Mouse (Mus musculus): ENCODE results near the gene Ntf3. TPM values are rescaled to one million over a fixed set of nuclear protein-coding genes. Genes with fewer than 3 reads are reported as not detected.
A peak's percentile ranks its signal among the peaks of the same experiment; 100 is the strongest.

Gene Ntf3
- polyA plus RNA-seq, 1 experiment from 2014 or later: 9.9 TPM

DNA sequence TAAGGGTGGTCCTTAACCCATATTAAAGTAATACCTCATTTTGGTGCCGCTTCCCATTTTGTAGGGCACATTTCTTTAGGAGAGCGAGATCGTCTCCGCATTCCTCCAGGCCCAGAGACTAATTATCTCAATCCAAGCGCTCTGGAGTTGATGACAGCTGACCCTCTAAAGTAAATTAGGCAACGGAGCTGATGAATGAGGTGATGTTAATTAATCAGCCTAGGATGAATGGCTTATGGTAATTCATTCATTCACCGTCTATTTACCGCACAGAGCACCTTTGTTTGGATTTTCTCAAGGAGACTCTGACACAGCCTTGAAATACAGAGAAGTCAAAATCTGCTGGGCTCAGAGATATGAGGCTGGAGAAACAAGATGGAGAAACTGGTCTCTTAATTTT, 20.7 kb upstream of the Ntf3 start:
- 67% methylated on average over 8 of the region's 8 CpGs for WGBS
- H3K9me3 ChIP-seq (ENCODE audit: control insufficient read depth, low read length): no peaks in the 10 kb centered on the region
- no peak overlapping the region for H3K9ac ChIP-seq (ENCODE audit: low read length)
- H3K36me3 ChIP-seq (ENCODE audit: control insufficient read depth, insufficient read depth, low read length): no peaks in the 10 kb centered on the region
- H3K4me3 ChIP-seq (ENCODE audit: low read depth, low read length): no peak overlapping the region
- H3K4me1 ChIP-seq (replicated peaks; ENCODE audit: control insufficient read depth, insufficient read depth, low read length): no peaks in the 10 kb centered on the region
- H3K27me3 ChIP-seq (replicated peaks; ENCODE audit: control insufficient read depth, insufficient read depth, low read length): no peaks in the 10 kb centered on the region
- ATAC-seq (replicated peaks; ENCODE audit: low FRiP score, low TSS enrichment, low read depth) (no peak), DNase-seq (ENCODE audit: low spot score) (no peak)
- no peak overlapping the region for H3K27ac ChIP-seq (ENCODE audit: low read depth)
- H3K4me2 ChIP-seq (ENCODE audit: low read length): no peak overlapping the region

DNA sequence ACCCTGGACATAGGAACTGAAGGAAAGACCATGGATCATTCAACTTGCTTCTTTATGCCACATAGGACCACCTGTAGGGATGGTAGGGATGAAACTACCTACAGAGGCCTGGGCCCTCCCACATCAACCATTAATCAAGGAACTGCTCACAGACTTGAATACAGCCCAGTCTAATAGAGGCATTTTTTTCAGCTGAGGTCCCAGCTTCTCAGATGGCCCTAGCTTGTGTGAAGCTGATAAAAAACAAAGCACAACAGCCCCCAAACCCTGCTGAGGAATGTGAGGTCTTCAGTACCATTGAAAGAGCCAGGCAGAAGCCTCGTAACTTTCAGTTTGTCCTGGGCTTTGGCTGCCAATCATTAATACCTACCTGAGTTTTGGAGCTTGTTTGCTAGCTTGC, 19.4 kb upstream of the Ntf3 start:
- Histone ChIP-seq H3K4me3 (ENCODE audit: low read depth, low read length) (no peak overlapping the region), H3K4me2 (ENCODE audit: low read length) (no peak overlapping the region), H3K9me3 (ENCODE audit: control insufficient read depth, low read length) (no peaks in the 10 kb centered on the region), H3K9ac (ENCODE audit: low read length) (no peak overlapping the region), H3K4me1 (replicated peaks; ENCODE audit: control insufficient read depth, insufficient read depth, low read length) (no peaks in the 10 kb centered on the region), H3K36me3 (ENCODE audit: control insufficient read depth, insufficient read depth, low read length) (no peaks in the 10 kb centered on the region), H3K27ac (ENCODE audit: low read depth) (no peak overlapping the region), H3K27me3 (replicated peaks; ENCODE audit: control insufficient read depth, insufficient read depth, low read length) (no peaks in the 10 kb centered on the region)
- WGBS: 78% methylated on average over 1 of the region's 1 CpGs
- DNase-seq (ENCODE audit: low spot score) (no peak), ATAC-seq (replicated peaks; ENCODE audit: low FRiP score, low TSS enrichment, low read depth) (no peak)

DNA sequence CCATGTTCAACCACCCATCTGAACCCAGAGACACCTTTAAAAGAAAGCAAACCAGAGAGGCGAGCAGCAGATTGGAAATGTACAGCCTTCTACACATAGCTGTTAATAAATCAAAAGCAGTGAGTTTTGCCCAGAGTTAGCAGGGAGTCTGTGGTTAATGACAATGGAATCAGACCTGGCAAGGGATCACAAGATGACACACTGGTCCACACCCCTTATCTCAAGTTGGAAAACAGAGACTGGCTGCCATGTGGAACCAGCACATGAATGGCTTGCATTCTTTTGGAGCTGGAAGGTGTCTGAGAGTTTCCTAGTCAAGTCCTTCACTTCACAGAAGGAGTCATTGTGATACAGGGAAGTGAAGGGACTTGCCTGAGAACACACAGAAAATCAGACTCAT, 5.4 kb upstream of the Ntf3 start:
- Histone ChIP-seq H3K4me3 (ENCODE audit: low read depth, low read length) (no peak overlapping the region), H3K4me1 (replicated peaks; ENCODE audit: control insufficient read depth, insufficient read depth, low read length) (peaks cover 5% of the 10 kb centered on the region), H3K9me3 (ENCODE audit: control insufficient read depth, low read length) (no peaks in the 10 kb centered on the region), H3K4me2 (ENCODE audit: low read length) (no peak overlapping the region), H3K9ac (ENCODE audit: low read length) (no peak overlapping the region), H3K27me3 (replicated peaks; ENCODE audit: control insufficient read depth, insufficient read depth, low read length) (no peaks in the 10 kb centered on the region), H3K27ac (ENCODE audit: low read depth) (no peak overlapping the region), H3K36me3 (ENCODE audit: control insufficient read depth, insufficient read depth, low read length) (no peaks in the 10 kb centered on the region)
- ATAC-seq (replicated peaks; ENCODE audit: low FRiP score, low TSS enrichment, low read depth) (no peak), DNase-seq (ENCODE audit: low spot score) (no peak)
- 82% methylated on average over 1 of the region's 1 CpGs for WGBS

DNA sequence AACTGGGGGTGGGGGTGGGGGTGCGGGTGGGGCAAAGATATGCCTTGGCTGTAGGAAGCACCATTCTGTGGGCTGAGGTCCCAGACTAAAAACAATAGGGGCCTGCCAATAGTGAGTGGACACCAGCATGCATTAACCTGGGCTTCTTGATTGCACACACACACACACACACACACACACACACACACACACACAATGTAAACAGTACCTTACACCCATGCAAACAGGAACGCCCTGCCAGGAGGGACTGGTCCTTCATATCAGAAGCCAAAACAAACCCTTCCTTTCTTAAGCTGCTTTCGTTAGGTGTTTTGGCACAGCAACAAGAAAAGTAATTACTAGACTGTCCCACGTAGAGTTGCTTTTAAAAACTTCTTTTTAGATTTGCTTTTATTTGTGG, 4.1 kb upstream of the Ntf3 start:
- Histone ChIP-seq H3K9me3 (ENCODE audit: control insufficient read depth, low read length) (no peaks in the 10 kb centered on the region), H3K4me1 (replicated peaks; ENCODE audit: control insufficient read depth, insufficient read depth, low read length) (peaks cover 9% of the 10 kb centered on the region), H3K4me3 (ENCODE audit: low read depth, low read length) (no peak overlapping the region), H3K27me3 (replicated peaks; ENCODE audit: control insufficient read depth, insufficient read depth, low read length) (no peaks in the 10 kb centered on the region), H3K4me2 (ENCODE audit: low read length) (no peak overlapping the region), H3K9ac (ENCODE audit: low read length) (no peak overlapping the region), H3K27ac (ENCODE audit: low read depth) (no peak overlapping the region), H3K36me3 (ENCODE audit: control insufficient read depth, insufficient read depth, low read length) (no peaks in the 10 kb centered on the region)
- ATAC-seq (replicated peaks; ENCODE audit: low FRiP score, low TSS enrichment, low read depth) (no peak), DNase-seq (ENCODE audit: low spot score) (no peak)
- 75% methylated on average over 4 of the region's 4 CpGs for WGBS

- H3K27ac ChIP-seq (ENCODE audit: low read depth): no peak overlapping the region
- H3K9me3 ChIP-seq (ENCODE audit: control insufficient read depth, low read length): no peaks in the 10 kb centered on the region
- no peak overlapping the region for H3K4me3 ChIP-seq (ENCODE audit: low read depth, low read length)
- 0 out of 2 replicates have a peak, but pooled peaks cover 8% of the 10 kb centered on the region for H3K27me3 ChIP-seq (replicated peaks; ENCODE audit: control insufficient read depth, insufficient read depth, low read length)
- H3K4me1 ChIP-seq (replicated peaks; ENCODE audit: control insufficient read depth, insufficient read depth, low read length): peaks cover 21% of the 10 kb centered on the region
- no peak for ATAC-seq (replicated peaks; ENCODE audit: low FRiP score, low TSS enrichment, low read depth)
- 0 out of 2 replicates have a peak overlapping the region, but pooled peaks have one; percentile 2 for H3K4me2 ChIP-seq (ENCODE audit: low read length)
- peak; percentile 64 for DNase-seq (ENCODE audit: low spot score)
- WGBS: 12% methylated on average over 3 of the region's 3 CpGs
- H3K9ac ChIP-seq (ENCODE audit: low read length): no peak overlapping the region
- no peaks in the 10 kb centered on the region for H3K36me3 ChIP-seq (ENCODE audit: control insufficient read depth, insufficient read depth, low read length)
Measured at GRCm38 (mm10) chr6:126167731-126168130, 1.0 kb upstream of the Ntf3 start.

- DNase-seq (ENCODE audit: low spot score): no peak
- 8% methylated on average over 6 of the region's 6 CpGs for WGBS
- ATAC-seq (replicated peaks; ENCODE audit: low FRiP score, low TSS enrichment, low read depth): peak; percentile 48; the same call in 1 of the 2 replicates
- Histone ChIP-seq H3K36me3 (ENCODE audit: control insufficient read depth, insufficient read depth, low read length) (no peaks in the 10 kb centered on the region), H3K4me1 (replicated peaks; ENCODE audit: control insufficient read depth, insufficient read depth, low read length) (peaks cover 24% of the 10 kb centered on the region), H3K4me3 (ENCODE audit: low read depth, low read length) (peak overlapping the region; percentile 52), H3K27ac (ENCODE audit: low read depth) (peak overlapping the region; percentile 35; the same call in 1 of the 2 replicates), H3K9ac (ENCODE audit: low read length) (no peak overlapping the region; the same call in 1 of the 2 replicates), H3K9me3 (ENCODE audit: control insufficient read depth, low read length) (no peaks in the 10 kb centered on the region), H3K4me2 (ENCODE audit: low read length) (peak overlapping the region; percentile 82), H3K27me3 (replicated peaks; ENCODE audit: control insufficient read depth, insufficient read depth, low read length) (peaks cover 8% of the 10 kb centered on the region; the same call in 1 of the 2 replicates)
Measured at GRCm38 (mm10) chr6:126167208-126167590, 489 bp upstream of the Ntf3 start.

DNA sequence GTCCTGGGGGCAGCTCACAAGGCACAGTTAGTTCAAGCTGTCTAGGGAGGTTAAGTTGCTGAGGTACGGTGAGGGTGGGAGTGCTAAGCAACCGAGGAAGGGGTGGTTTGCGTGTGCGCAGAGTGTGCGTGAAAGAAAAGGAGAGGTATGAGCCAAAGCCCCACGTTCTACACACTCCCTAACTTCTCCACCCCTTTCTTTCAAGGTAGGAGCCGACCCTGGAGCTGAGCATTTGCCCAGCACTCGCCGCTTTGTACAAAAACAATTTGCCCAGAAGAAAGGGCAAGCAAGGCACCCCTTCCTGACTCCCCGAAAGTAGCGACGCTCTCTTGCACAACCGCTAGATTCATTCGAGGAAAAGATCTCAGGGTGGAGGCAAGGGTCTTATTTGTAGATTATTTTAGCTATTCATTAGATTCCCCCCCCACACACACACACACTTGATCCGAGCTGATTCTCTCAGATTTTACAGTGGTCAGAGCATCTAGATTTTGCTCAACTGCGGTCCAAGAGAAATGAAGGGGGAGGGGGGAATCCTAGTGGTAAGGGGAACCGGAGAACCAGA, 1.0 kb downstream of the Ntf3 start:
- 11% methylated on average over 17 of the region's 17 CpGs for WGBS
- H3K4me3 ChIP-seq (ENCODE audit: low read depth, low read length): peak overlapping the region; percentile 52
- H3K36me3 ChIP-seq (ENCODE audit: control insufficient read depth, insufficient read depth, low read length): no peaks in the 10 kb centered on the region
- DNase-seq (ENCODE audit: low spot score) (no peak), ATAC-seq (replicated peaks; ENCODE audit: low FRiP score, low TSS enrichment, low read depth) (no peak)
- peaks cover 30% of the 10 kb centered on the region for H3K4me1 ChIP-seq (replicated peaks; ENCODE audit: control insufficient read depth, insufficient read depth, low read length)
- H3K27me3 ChIP-seq (replicated peaks; ENCODE audit: control insufficient read depth, insufficient read depth, low read length): peaks cover 13% of the 10 kb centered on the region; the same call in 1 of the 2 replicates
- H3K9me3 ChIP-seq (ENCODE audit: control insufficient read depth, low read length): no peaks in the 10 kb centered on the region
- H3K9ac ChIP-seq (ENCODE audit: low read length): peak overlapping the region; percentile 41; the same call in 1 of the 2 replicates
- 0 out of 2 replicates have a peak overlapping the region, but pooled peaks have one; percentile 11 for H3K27ac ChIP-seq (ENCODE audit: low read depth)
- H3K4me2 ChIP-seq (ENCODE audit: low read length): peak overlapping the region; percentile 82

- peak overlapping the region; percentile 43; the same call in 1 of the 2 replicates for H3K27ac ChIP-seq (ENCODE audit: low read depth)
- DNase-seq (ENCODE audit: low spot score) (peak; percentile 83), ATAC-seq (replicated peaks; ENCODE audit: low FRiP score, low TSS enrichment, low read depth) (no peak)
- H3K4me1 ChIP-seq (replicated peaks; ENCODE audit: control insufficient read depth, insufficient read depth, low read length): peaks cover 32% of the 10 kb centered on the region
- H3K27me3 ChIP-seq (replicated peaks; ENCODE audit: control insufficient read depth, insufficient read depth, low read length): peaks cover 13% of the 10 kb centered on the region; the same call in 1 of the 2 replicates
- H3K4me2 ChIP-seq (ENCODE audit: low read length): peak overlapping the region; percentile 82
- WGBS: under 1% methylated on average over 27 of the region's 27 CpGs
- H3K4me3 ChIP-seq (ENCODE audit: low read depth, low read length): peak overlapping the region; percentile 52
- H3K9me3 ChIP-seq (ENCODE audit: control insufficient read depth, low read length): no peaks in the 10 kb centered on the region
- H3K36me3 ChIP-seq (ENCODE audit: control insufficient read depth, insufficient read depth, low read length): no peaks in the 10 kb centered on the region
- H3K9ac ChIP-seq (ENCODE audit: low read length): peak overlapping the region; percentile 50
Measured at GRCm38 (mm10) chr6:126164781-126165180, 1.9 kb downstream of the Ntf3 start.
